In the genomic region with DNA sequence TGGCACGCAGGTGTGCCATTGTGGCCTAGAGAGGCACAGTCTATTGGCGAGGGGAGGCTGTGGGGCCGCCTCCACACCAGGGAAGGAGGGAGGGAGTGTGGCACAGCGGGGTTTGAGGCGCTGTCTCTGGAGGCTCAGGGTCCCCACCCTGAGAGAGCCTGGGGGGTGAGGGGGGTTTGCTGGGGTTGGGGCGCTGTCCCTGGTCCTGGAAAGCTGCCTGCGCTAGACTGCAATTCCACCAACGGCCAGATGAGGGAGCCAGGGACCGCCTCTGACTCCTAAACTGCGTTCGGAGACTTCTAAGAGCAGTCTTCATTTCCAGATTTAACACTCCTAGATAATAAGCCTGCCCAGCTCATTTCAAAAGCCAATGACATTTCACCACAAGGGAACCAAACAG, we compare ENCODE assay signal across 8 mouse cellular contexts. TPM values are rescaled to one million over a fixed set of nuclear protein-coding genes. Genes with fewer than 3 reads are reported as not detected.
DNase-seq lines count a peak whose midpoint lies in the region; ATAC-seq lines count a peak whose summit lies in the region.

No protein-coding gene starts in this region.

- peaks cover 86% of the 10 kb centered on the region for H3K27me3 ChIP-seq in heart, embryonic 10.5 days (ENCODE audit: insufficient read depth, poor library complexity, severe bottlenecking)

- no peak overlapping the region for H3K4me3 ChIP-seq in heart, embryonic 10.5 days

- intact Hi-C loops in left cerebral cortex, postnatal 36 days (cut with DNase I) = loop anchor here (1.0 kb wide), 1 partner anchor 46 kb away; no protein-coding TSS in a partner anchor

- no peak overlapping the region for H3K27ac ChIP-seq in heart, embryonic 10.5 days

- whole genome bisulfite sequencing in heart, embryonic 10.5 days = 9% methylated on average over 10 of the region's 11 CpGs

- peak; percentile 54 to 85 for DNase-seq in heart, adult 18-20 months
- DNase-seq in heart, embryonic 10.5 days (ENCODE audit: low spot score) = no peak
- DNase-seq in adrenal gland, postnatal 4 days (ENCODE audit: low spot score in 2 of 2) = peak; percentile 55 to 64
- DNase-seq in heart, postnatal 4 days = peak; percentile 91
- peak; percentile 79 to 80 for DNase-seq in left cerebral cortex, postnatal 36 days (ENCODE audit: low spot score in 2 of 2)
- peak; percentile 63 to 79 for DNase-seq in spleen, postnatal 10 days (ENCODE audit: low spot score in 2 of 2)

- H3K4me1 ChIP-seq in heart, embryonic 10.5 days = peaks cover 6% of the 10 kb centered on the region

- no peaks in the 10 kb centered on the region for H3K36me3 ChIP-seq in heart, embryonic 10.5 days

- ATAC-seq in erythroblast, adult 5-6 weeks (replicated peaks; ENCODE audit: low FRiP score, poor library complexity, severe bottlenecking) = 0 out of 2 replicates have a peak, but pooled peaks have one; percentile 47
- peak; percentile 55; the same call in 1 of the 2 replicates for ATAC-seq in monocyte, adult 5-6 weeks (replicated peaks; ENCODE audit: insufficient number of reproducible peaks, low FRiP score, low TSS enrichment, poor library complexity, severe bottlenecking)

- no peaks in the 10 kb centered on the region for H3K9me3 ChIP-seq in heart, embryonic 10.5 days

RNA-seq across cellular contexts. Expression of a gene that starts 11.5 kb away (rescaled TPM):
- total RNA-seq in heart, adult 18-20 months (2021) = 10 to 100 TPM; 14.2 to 14.8 TPM
- 6.7 and 8.0 TPM in 2 replicates for polyA plus RNA-seq in heart, embryonic 10.5 days (2016; fragmentation: Nextera tagmentation; extraction: Ambion mirVana)
- total RNA-seq in adrenal gland, postnatal 4 days (2021) = 10 to 100 TPM; 83.5 to 96.1 TPM
- not detected in 2 replicates for total RNA-seq in erythroblast, adult 5-6 weeks (2015; ENCODE audit: low replicate concordance)
- total RNA-seq in erythroblast, adult 5-6 weeks (2017; ENCODE audit: low replicate concordance) = not detected in 2 replicates
- total RNA-seq in heart, postnatal 4 days (2021) = 10 to 100 TPM in 1 of 2 experiments, 1 to 10 TPM in 1; 6.9 to 14.3 TPM
- 100 to 1,000 TPM; 311 to 333 TPM for total RNA-seq in left cerebral cortex, postnatal 36 days (2021)
- total RNA-seq in monocyte, adult 5-6 weeks (2017) = 2.3 to 5.5 TPM (median 3.0 TPM) in 3 replicates

Comparison
In these comparisons a context has a peak if more than half of its experiments do, and no peak if none do; other contexts are left out.
1. RNA of a gene that starts 11.5 kb away (total RNA-seq): 311 to 333 TPM in left cerebral cortex, postnatal 36 days and 83.5 to 96.1 TPM in adrenal gland, postnatal 4 days; 14.2 to 14.8 TPM in heart, adult 18-20 months, 6.9 to 14.3 TPM in heart, postnatal 4 days, 2.3 to 5.5 TPM in monocyte, adult 5-6 weeks and not detected in erythroblast, adult 5-6 weeks; every median in the first group is over 4 times any median in the second.